Comparison of ENCODE assay signal across 10 mouse cellular contexts in genomic region chr4:109984011-109984411, GRCm38 (mm10). TPM values are rescaled to one million over a fixed set of nuclear protein-coding genes. Genes with fewer than 3 reads are reported as not detected.
DNase-seq lines count a peak whose midpoint lies in the region; ATAC-seq and TF ChIP-seq lines count a peak whose summit lies in the region.
"Had no signal": no experiment of that assay in that cellular context is flagged by ENCODE, and none has a peak within 500 bp of the region (broad histone marks: within the 10 kb centered on the region; RNA-seq: fewer than 3 reads in every experiment).

No protein-coding gene starts in this region.

- H3K4me3 ChIP-seq in gastrocnemius, adult 2 months, result peak overlapping the region; percentile 70
- peak overlapping the region; percentile 9; the same call in 1 of the 2 replicates for H3K4me3 ChIP-seq in lung, embryonic 15.5 days
- no peak overlapping the region for H3K4me3 ChIP-seq in hindbrain, embryonic 12.5 days
- 0 out of 2 replicates have a peak overlapping the region, but pooled peaks have one; percentile 5 for H3K4me3 ChIP-seq in neural tube, embryonic 15.5 days (replicated peaks)

- H3K9me3 ChIP-seq in lung, embryonic 15.5 days, result no peaks in the 10 kb centered on the region
- no peaks in the 10 kb centered on the region for H3K9me3 ChIP-seq in hindbrain, embryonic 12.5 days (replicated peaks)
- no peaks in the 10 kb centered on the region for H3K9me3 ChIP-seq in neural tube, embryonic 15.5 days (replicated peaks)

- TF ChIP-seq CTCF in gastrocnemius, adult 2 months (IDR thresholded peaks at IDR 0.05), result no peak

- 3% methylated on average over 21 of the region's 24 CpGs for WGBS in lung, embryonic 15.5 days
- under 1% methylated on average over 24 of the region's 24 CpGs for whole genome bisulfite sequencing in hindbrain, embryonic 12.5 days
- WGBS in neural tube, embryonic 15.5 days, result 1% methylated on average over 24 of the region's 24 CpGs

- DNase-seq in gastrocnemius, adult 2 months, result no peak
- no peak for DNase-seq in gastrocnemius, postnatal 14 days
- DNase-seq in lung, postnatal 36 days, result no peak
- DNase-seq in cerebellum, postnatal 25 days, result no peak
- DNase-seq in urinary bladder, postnatal 10 days (ENCODE audit: low spot score), result no peak
- DNase-seq: lung, postnatal 14 days; right cerebral cortex, postnatal 25 days had no signal

- peak overlapping the region; percentile 27 for H3K4me2 ChIP-seq in lung, embryonic 15.5 days
- H3K4me2 ChIP-seq in hindbrain, embryonic 12.5 days (replicated peaks), result no peak overlapping the region
- H3K4me2 ChIP-seq in neural tube, embryonic 15.5 days, result no peak overlapping the region

- ATAC-seq in lung, embryonic 15.5 days (ENCODE audit: borderline replicate concordance, extremely low read depth, low FRiP score, low TSS enrichment), result no peak
- ATAC-seq in hindbrain, embryonic 12.5 days (ENCODE audit: low FRiP score), result peak; percentile 15; the same call in 1 of the 2 replicates
- no peak for ATAC-seq in neural tube, embryonic 15.5 days (ENCODE audit: low FRiP score)

- no peaks in the 10 kb centered on the region for H3K36me3 ChIP-seq in lung, embryonic 15.5 days
- H3K36me3 ChIP-seq in hindbrain, embryonic 12.5 days, result no peaks in the 10 kb centered on the region
- no peaks in the 10 kb centered on the region for H3K36me3 ChIP-seq in neural tube, embryonic 15.5 days

- peaks cover 32% of the 10 kb centered on the region for H3K4me1 ChIP-seq in lung, embryonic 15.5 days
- H3K4me1 ChIP-seq in hindbrain, embryonic 12.5 days, result peaks cover 21% of the 10 kb centered on the region
- H3K4me1 ChIP-seq in neural tube, embryonic 15.5 days, result peaks cover 28% of the 10 kb centered on the region

- peaks cover 100% of the 10 kb centered on the region for H3K27me3 ChIP-seq in lung, embryonic 15.5 days
- H3K27me3 ChIP-seq in hindbrain, embryonic 12.5 days, result peaks cover 96% of the 10 kb centered on the region
- peaks cover 94% of the 10 kb centered on the region for H3K27me3 ChIP-seq in neural tube, embryonic 15.5 days (replicated peaks)

- intact Hi-C loops in gastrocnemius, adult 2 months (cut with DNase I), result no loop called here
- intact Hi-C loops in gastrocnemius, postnatal 14 days (cut with DNase I; ENCODE audit: low total_unique reads), result no loop called here

- H3K9ac ChIP-seq in lung, embryonic 15.5 days, result no peak overlapping the region
- no peak overlapping the region for H3K9ac ChIP-seq in hindbrain, embryonic 12.5 days
- no peak overlapping the region for H3K9ac ChIP-seq in neural tube, embryonic 15.5 days (replicated peaks)

- no peak overlapping the region for H3K27ac ChIP-seq in gastrocnemius, adult 2 months
- H3K27ac ChIP-seq in lung, embryonic 15.5 days, result no peak overlapping the region
- no peak overlapping the region for H3K27ac ChIP-seq in hindbrain, embryonic 12.5 days
- no peak overlapping the region for H3K27ac ChIP-seq in neural tube, embryonic 15.5 days (replicated peaks)

RNA-seq across cellular contexts. Expression of gene Dmrta2, which starts 6.2 kb away (rescaled TPM):
- under 1 TPM in 1 of 2 experiments, not detected in 1; 0.08 TPM for total RNA-seq in gastrocnemius, adult 2 months (2021)
- under 1 TPM; 0.18 to 0.23 TPM for total RNA-seq in gastrocnemius, postnatal 14 days (2021)
- 0.09 and 0.14 TPM in 2 replicates for polyA plus RNA-seq in lung, embryonic 15.5 days (2015; fragmentation: Nextera tagmentation; extraction: Ambion mirVana)
- 0.20 and 0.21 TPM in 2 replicates for polyA plus RNA-seq in hindbrain, embryonic 12.5 days (2016; fragmentation: Nextera tagmentation; extraction: Ambion mirVana)
- 0.08 TPM in 1 of 2 replicates, not detected in the other for polyA plus RNA-seq in neural tube, embryonic 15.5 days (2015; fragmentation: Nextera tagmentation; extraction: Ambion mirVana)
